Mouse (Mus musculus) CH12.LX (cell line): Measurements from ENCODE around the gene Gm20538. TPM values are rescaled to one million over a fixed set of nuclear protein-coding genes. Genes with fewer than 3 reads are reported as not detected.

Source experiments
- DNase-seq: peaks from one replicate; pipeline ENCODE4 v3.0.0-alpha.2; 2013; ENCODE audit errors: extremely low read depth
- H3K27ac ChIP-seq: 2 replicates; pipeline ENCODE4 v1.5.1; 2012; ENCODE audit warnings: low read depth, mild to moderate bottlenecking, control low read depth, moderate library complexity; ENCODE audit not compliant: insufficient read depth
- H3K27me3 ChIP-seq: replicated peaks from 2 replicates; pipeline ENCODE3; 2012; ENCODE audit warnings: inconsistent platforms
- H3K36me3 ChIP-seq, 2 experiments: replicated peaks in 1 of 2; 2 replicates each; pipeline versions ENCODE3 to v1.6.1; 2012; ENCODE audit warnings: inconsistent platforms in 1 of 2, low read length in 1 of 2, mild to moderate bottlenecking in 1 of 2, mixed read lengths in 1 of 2, moderate library complexity in 1 of 2; ENCODE audit not compliant: control insufficient read depth in 1 of 2, insufficient read depth in 1 of 2
- H3K4me1 ChIP-seq, 2 experiments: 2 replicates each; pipeline ENCODE4 v1.6.1; 2012; ENCODE audit warnings: inconsistent platforms in 1 of 2, moderate library complexity in 1 of 2; ENCODE audit not compliant: insufficient read depth in 2 of 2, control insufficient read depth in 1 of 2
- H3K4me2 ChIP-seq: 2 replicates; pipeline ENCODE4 v1.6.1; 2012; ENCODE audit warnings: low read depth, mild to moderate bottlenecking, control low read depth; ENCODE audit not compliant: poor library complexity, insufficient read depth, severe bottlenecking
- H3K4me3 ChIP-seq, 3 experiments: fragments of 150-350 bp in 1 of 3; sonication (generic) in 1 of 3; replicated peaks in 1 of 3; 2 replicates each; pipeline versions ENCODE3 to v1.5.1; 2011 to 2012; ENCODE audit warnings: low read depth in 2 of 3, low read length in 2 of 3, mild to moderate bottlenecking in 2 of 3, moderate library complexity in 2 of 3, control low read depth in 1 of 3, improper control_type of control experiment in 1 of 3, inconsistent platforms in 1 of 3, mixed read lengths in 1 of 3; ENCODE audit not compliant: poor library complexity in 1 of 3
- H3K79me2 ChIP-seq: replicated peaks from 2 replicates; pipeline ENCODE4 v1.6.1; 2012; ENCODE audit warnings: mild to moderate bottlenecking, moderate library complexity; ENCODE audit not compliant: control insufficient read depth, poor library complexity, insufficient read depth, severe bottlenecking; ENCODE audit errors: extremely low read depth
- H3K9ac ChIP-seq: 2 replicates; pipeline ENCODE4 v1.6.1; 2012; ENCODE audit warnings: low read depth, mild to moderate bottlenecking, control low read depth, moderate library complexity; ENCODE audit not compliant: insufficient read depth
- H3K9me3 ChIP-seq: replicated peaks from 2 replicates; pipeline ENCODE3; 2012; ENCODE audit warnings: low read length, inconsistent platforms, mixed read lengths
- BHLHE40 ChIP-seq: IDR thresholded peaks from 2 replicates; pipeline ENCODE4 v1.6.1; 2011; ENCODE audit warnings: mild to moderate bottlenecking, low read depth, low read length, improper control_type of control experiment
- CHD1 ChIP-seq: IDR thresholded peaks from 2 replicates; pipeline ENCODE4 v1.6.1; 2012; ENCODE audit warnings: low read depth, low read length, improper control_type of control experiment, inconsistent platforms
- CHD2 ChIP-seq: IDR thresholded peaks from 2 replicates; pipeline ENCODE4 v1.6.1; 2011; ENCODE audit warnings: low read length, improper control_type of control experiment
- CTCF ChIP-seq, 2 experiments: IDR thresholded peaks in 1 of 2; conservative IDR thresholded peaks in 1 of 2; 2 replicates each; pipeline ENCODE4 v1.5.1; 2011 to 2012; ENCODE audit warnings: low read depth in 2 of 2, low read length in 2 of 2, improper control_type of control experiment in 1 of 2, inconsistent platforms in 1 of 2, mild to moderate bottlenecking in 1 of 2, moderate library complexity in 1 of 2
- E2F4 ChIP-seq: IDR thresholded peaks from 2 replicates; pipeline ENCODE4 v1.6.1; 2011; ENCODE audit warnings: low read depth, low read length, improper control_type of control experiment; ENCODE audit not compliant: insufficient replicate concordance
- ELF1 ChIP-seq: IDR thresholded peaks from 2 replicates; pipeline ENCODE4 v1.6.1; 2014; ENCODE audit warnings: low read depth, mild to moderate bottlenecking, inconsistent platforms, low read length, improper control_type of control experiment
- ETS1 ChIP-seq: conservative IDR thresholded peaks from 2 replicates; pipeline ENCODE4 v1.6.1; 2012; ENCODE audit warnings: low read depth, mild to moderate bottlenecking, inconsistent platforms, low read length, improper control_type of control experiment, moderate library complexity
- GABPA ChIP-seq: IDR thresholded peaks from 2 replicates; pipeline ENCODE4 v1.6.1; 2012; ENCODE audit warnings: low read depth, low read length, improper control_type of control experiment, inconsistent platforms; ENCODE audit not compliant: insufficient replicate concordance
- HCFC1 ChIP-seq: IDR thresholded peaks from 2 replicates; pipeline ENCODE4 v1.6.1; 2012; ENCODE audit warnings: low read depth, mild to moderate bottlenecking, inconsistent platforms, low read length, improper control_type of control experiment
- IRF4 ChIP-seq: IDR thresholded peaks from 2 replicates; pipeline ENCODE4 v1.6.1; 2014; ENCODE audit warnings: low read depth, mild to moderate bottlenecking, inconsistent platforms, low read length, improper control_type of control experiment
- JUND ChIP-seq: conservative IDR thresholded peaks from 2 replicates; pipeline ENCODE4 v1.6.1; 2011; ENCODE audit warnings: low read depth, low read length, improper control_type of control experiment
- KAT2A ChIP-seq: IDR thresholded peaks from 2 replicates; pipeline ENCODE4 v1.6.1; 2012; ENCODE audit warnings: low read length, improper control_type of control experiment, inconsistent platforms; ENCODE audit not compliant: insufficient replicate concordance
- MAFK ChIP-seq: IDR thresholded peaks from 2 replicates; pipeline ENCODE4 v1.6.1; 2011; ENCODE audit warnings: low read length, improper control_type of control experiment; ENCODE audit not compliant: insufficient replicate concordance
- MAX ChIP-seq: IDR thresholded peaks from 2 replicates; pipeline ENCODE4 v1.6.1; 2011; ENCODE audit warnings: low read length, improper control_type of control experiment
- NELFE ChIP-seq: IDR thresholded peaks from 2 replicates; pipeline ENCODE4 v1.6.1; 2011; ENCODE audit warnings: low read depth, low read length, improper control_type of control experiment
- NRF1 ChIP-seq: IDR thresholded peaks from 2 replicates; pipeline ENCODE4 v1.6.1; 2014; ENCODE audit warnings: low read depth, mild to moderate bottlenecking, inconsistent platforms, low read length, improper control_type of control experiment, moderate library complexity
- POLR2A ChIP-seq: IDR thresholded peaks from 2 replicates; pipeline ENCODE4 v1.6.1; 2011; ENCODE audit warnings: low read depth, mild to moderate bottlenecking, improper control_type of control experiment, low read length
- POLR2AphosphoS2 ChIP-seq: IDR thresholded peaks from 2 replicates; pipeline ENCODE4 v1.6.1; 2011; ENCODE audit warnings: low read depth, low read length, improper control_type of control experiment
- RAD21 ChIP-seq: IDR thresholded peaks from 2 replicates; pipeline ENCODE4 v1.6.1; 2011; ENCODE audit warnings: low read depth, mild to moderate bottlenecking, low read length, improper control_type of control experiment, moderate library complexity
- RCOR1 ChIP-seq: conservative IDR thresholded peaks from 2 replicates; pipeline ENCODE4 v1.6.1; 2012; ENCODE audit warnings: low read depth, mild to moderate bottlenecking, inconsistent platforms, low read length, improper control_type of control experiment
- SIN3A ChIP-seq: IDR thresholded peaks from 2 replicates; pipeline ENCODE4 v1.6.1; 2012; ENCODE audit warnings: low read length, improper control_type of control experiment, inconsistent platforms
- SMC3 ChIP-seq: IDR thresholded peaks from 2 replicates; pipeline ENCODE4 v1.6.1; 2011; ENCODE audit warnings: low read depth, low read length, improper control_type of control experiment
- TBP ChIP-seq: conservative IDR thresholded peaks from 2 replicates; pipeline ENCODE4 v1.6.1; 2011; ENCODE audit warnings: low read depth, low read length, improper control_type of control experiment
- TCF12 ChIP-seq: IDR thresholded peaks from 2 replicates; pipeline ENCODE4 v1.6.1; 2014; ENCODE audit warnings: low read depth, mild to moderate bottlenecking, inconsistent platforms, low read length, improper control_type of control experiment
- USF1 ChIP-seq: IDR thresholded peaks from 2 replicates; pipeline ENCODE4 v1.6.1; 2014; ENCODE audit warnings: low read depth, mild to moderate bottlenecking, inconsistent platforms, low read length, improper control_type of control experiment
- USF2 ChIP-seq: conservative IDR thresholded peaks from 2 replicates; pipeline ENCODE4 v1.6.1; 2011; ENCODE audit warnings: low read depth, low read length, improper control_type of control experiment
- ZC3H11A ChIP-seq: IDR thresholded peaks from 2 replicates; pipeline ENCODE4 v1.6.1; 2012; ENCODE audit warnings: low read depth, mild to moderate bottlenecking, inconsistent platforms, low read length, improper control_type of control experiment
- ZMIZ1 ChIP-seq: IDR thresholded peaks from 2 replicates; pipeline ENCODE4 v1.6.1; 2012; ENCODE audit warnings: low read depth, mild to moderate bottlenecking, inconsistent platforms, low read length, improper control_type of control experiment
- ZNF384 ChIP-seq: IDR thresholded peaks from 2 replicates; pipeline ENCODE4 v1.6.1; 2012; ENCODE audit warnings: low read depth, low read length, improper control_type of control experiment, inconsistent platforms
- dilution Hi-C: fragments of 300-500 bp; cut with MboI; formaldehyde crosslinking; loops from 2 replicates; pipeline ENCODE4 v1.14.3; 2020; ENCODE audit warnings: low sequenced_read_pairs; ENCODE audit not compliant: extremely low pct_unique_long_range_greater_than_20kb, extremely low pct_ligation_motif_present
- in situ Hi-C: fragments of 300-500 bp; cut with MboI; formaldehyde crosslinking; loops from 3 replicates; pipeline ENCODE4 v1.14.3; 2019; ENCODE audit warnings: low sequenced_read_pairs, low pct_ligation_motif_present, low pct_unique_long_range_greater_than_20kb, mixed read lengths
- polyA plus RNA-seq: library from polyadenylated mRNA; unstranded; fragments of >175 nt; gene quantifications from 2 replicates; pipeline ENCODE4 v1.2.1, GENCODE M21; 2012; ENCODE audit warnings: low read depth; ENCODE audit not compliant: insufficient read length
- total RNA-seq, 2 experiments: library from RNA; depleted of rRNA; stranded (reverse); fragments of 300-350 nt in 1 of 2; fragments of >200 nt in 1 of 2; gene quantifications; 2 replicates each; pipeline ENCODE4 v1.2.3; 2012 to 2014

Gene Gm20538
- total and polyA plus RNA-seq, 3 experiments: 1.7 TPM; not detected in 2

GRCm38 (mm10) chr19:44544775-44545174 lies 7.9 kb downstream of the Gm20538 start:
- H3K4me2 ChIP-seq: no peak overlapping the region
- no peak overlapping the region for H3K27ac ChIP-seq
- H3K9me3 ChIP-seq: peaks cover 7% of the 10 kb centered on the region
- dilution Hi-C loops (no loop called here), in situ Hi-C loops (no loop called here)
- H3K4me1 ChIP-seq: no peaks in the 10 kb centered on the region
- no peaks in the 10 kb centered on the region for H3K79me2 ChIP-seq
- DNase-seq: peak; percentile 65
- no peak overlapping the region for H3K9ac ChIP-seq
- no peak overlapping the region for H3K4me3 ChIP-seq
- TF ChIP-seq E2F4 (no peak), TBP (no peak), GABPA (no peak), ZNF384 (peak; percentile 73), MAFK (no peak), KAT2A (no peak), RCOR1 (no peak), ZMIZ1 (no peak), RAD21 (peak; percentile 80), NELFE (no peak; the same call in 1 of the 2 replicates), BHLHE40 (no peak), CHD1 (no peak), CTCF (conservative IDR thresholded peaks at IDR 0.05 in 1 of 2, IDR thresholded peaks at IDR 0.05 in 1 of 2; ENCODE audit: low read depth in 2 of 2, low read length in 2 of 2) (peak; percentile 47 to 91; a peak in 3 of 4 replicates), USF2 (no peak), ZC3H11A (peak; percentile 33; the same call in 1 of the 2 replicates), ELF1 (no peak), SIN3A (no peak), SMC3 (peak; percentile 91), HCFC1 (no peak)
- TF ChIP-seq, all 38 proteins: peak for 5
- Histone ChIP-seq H3K27me3 (no peaks in the 10 kb centered on the region), H3K36me3 (peaks cover 11 to 30% of the 10 kb centered on the region in 2 experiments)

GRCm38 (mm10) chr19:44544372-44544771 lies 8.3 kb downstream of the Gm20538 start:
- Histone ChIP-seq H3K36me3 (peaks cover 8 to 26% of the 10 kb centered on the region in 2 experiments), H3K9ac (no peak overlapping the region), H3K27me3 (no peaks in the 10 kb centered on the region), H3K4me3 (no peak overlapping the region), H3K4me2 (no peak overlapping the region), H3K4me1 (no peaks in the 10 kb centered on the region), H3K79me2 (no peaks in the 10 kb centered on the region), H3K27ac (no peak overlapping the region), H3K9me3 (peaks cover 7% of the 10 kb centered on the region)
- dilution Hi-C loops (no loop called here), in situ Hi-C loops (no loop called here)
- TF ChIP-seq USF1 (no peak), MAX (no peak), POLR2A (no peak), CHD2 (no peak), ETS1 (no peak), E2F4 (no peak), SIN3A (no peak), NRF1 (no peak), TCF12 (no peak), BHLHE40 (no peak), RAD21 (no peak), IRF4 (no peak), ZNF384 (no peak), RCOR1 (no peak), SMC3 (no peak), ZC3H11A (no peak), JUND (no peak), ZMIZ1 (no peak), POLR2AphosphoS2 (no peak), HCFC1 (no peak)
- DNase-seq: no peak
